Mouse (Mus musculus) erythroblast, embryonic 14.5 days (primary cell): ENCODE data around the gene Cgas. TPM values are rescaled to one million over a fixed set of nuclear protein-coding genes. Genes with fewer than 3 reads are reported as not detected.

ENCODE experiments used
- H3K27me3 ChIP-seq: 2 replicates; pipeline ENCODE4 v1.6.1; 2012; ENCODE audit warnings: inconsistent platforms; ENCODE audit not compliant: control insufficient read depth
- H3K36me3 ChIP-seq: 2 replicates; pipeline ENCODE4 v1.6.1; 2012; ENCODE audit warnings: mild to moderate bottlenecking, inconsistent platforms; ENCODE audit not compliant: control insufficient read depth
- H3K4me1 ChIP-seq: 2 replicates; pipeline ENCODE4 v1.6.1; 2012; ENCODE audit warnings: inconsistent platforms; ENCODE audit not compliant: control insufficient read depth
- H3K4me3 ChIP-seq: replicated peaks from 2 replicates; pipeline ENCODE3; 2012; ENCODE audit warnings: moderate library complexity, mild to moderate bottlenecking, inconsistent platforms
- H3K9me3 ChIP-seq: 2 replicates; pipeline ENCODE4 v1.6.1; 2012; ENCODE audit warnings: low read length, inconsistent platforms, mixed read lengths; ENCODE audit not compliant: control insufficient read depth
- GATA1 ChIP-seq: IDR thresholded peaks from 2 replicates; pipeline ENCODE4 v1.6.1; 2012; ENCODE audit warnings: low read length, inconsistent platforms, mixed read lengths
- TAL1 ChIP-seq: IDR thresholded peaks from 3 replicates; pipeline ENCODE4 v1.6.1; 2012; ENCODE audit warnings: low read length, inconsistent platforms, mixed read lengths
- polyA plus RNA-seq: library from polyadenylated mRNA; stranded (reverse); fragments of >175 nt; gene quantifications from 2 replicates; pipeline ENCODE4 v1.2.3, GENCODE M21; 2012

The Cgas gene
- polyA plus RNA-seq, 1 experiment: 0.05 TPM

DNA sequence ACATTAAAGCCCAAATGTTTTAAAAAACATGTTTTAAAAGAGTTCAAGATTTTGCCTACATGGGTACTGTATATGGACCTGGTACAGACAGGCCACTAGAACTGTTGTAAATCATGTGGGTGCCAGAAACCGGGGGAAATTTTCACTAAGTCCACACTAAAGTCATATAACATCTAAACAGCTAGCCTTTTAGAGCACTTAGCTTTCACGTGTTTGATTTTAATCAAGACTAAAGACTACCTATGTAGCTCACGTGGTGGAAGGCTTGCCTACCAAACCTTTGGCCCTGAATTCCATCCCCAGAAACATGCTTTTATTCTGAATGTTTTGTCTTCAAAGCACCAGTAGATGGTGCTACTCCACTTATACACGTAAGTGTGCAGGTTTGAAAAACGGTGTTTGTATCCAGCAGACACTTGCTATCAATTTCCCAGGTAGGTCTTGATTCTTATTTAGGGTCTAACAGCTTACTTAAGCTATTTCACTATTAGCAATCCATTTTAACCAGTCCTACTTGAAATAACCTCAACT lies 34.0 kb upstream of the Cgas start:
- Histone ChIP-seq H3K36me3 (peaks cover 84% of the 10 kb centered on the region), H3K4me3 (no peak overlapping the region), H3K27me3 (no peaks in the 10 kb centered on the region), H3K9me3 (no peaks in the 10 kb centered on the region), H3K4me1 (peaks cover 34% of the 10 kb centered on the region)
- TF ChIP-seq GATA1: no peak

DNA sequence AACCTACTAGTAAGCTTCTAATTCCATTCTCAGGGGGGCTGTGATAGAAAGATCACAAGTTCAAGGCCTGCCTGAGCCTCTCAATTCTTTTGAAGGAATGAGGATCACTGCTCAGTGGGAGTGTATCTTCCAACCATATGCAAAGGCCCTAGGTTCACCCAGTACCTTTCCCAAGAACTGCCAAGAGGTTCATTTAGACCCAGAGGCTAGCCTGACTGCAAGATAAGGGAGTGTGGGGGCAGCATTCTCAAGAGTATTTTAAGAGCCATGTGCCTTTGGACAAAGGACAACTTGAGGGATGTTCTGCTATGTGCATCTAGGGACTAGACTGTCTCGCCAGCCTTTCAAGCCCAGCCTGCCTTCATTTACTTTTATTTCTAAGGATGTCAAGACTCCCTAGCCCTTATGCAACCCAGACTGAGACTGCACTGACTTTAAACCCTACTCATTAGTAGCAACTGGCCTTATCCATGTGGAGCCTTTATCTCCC lies 33.5 kb upstream of the Cgas start:
- Histone ChIP-seq H3K27me3 (no peaks in the 10 kb centered on the region), H3K4me1 (peaks cover 30% of the 10 kb centered on the region), H3K9me3 (no peaks in the 10 kb centered on the region), H3K36me3 (peaks cover 89% of the 10 kb centered on the region), H3K4me3 (no peak overlapping the region)
- TF ChIP-seq GATA1 (no peak), TAL1 (no peak)

DNA sequence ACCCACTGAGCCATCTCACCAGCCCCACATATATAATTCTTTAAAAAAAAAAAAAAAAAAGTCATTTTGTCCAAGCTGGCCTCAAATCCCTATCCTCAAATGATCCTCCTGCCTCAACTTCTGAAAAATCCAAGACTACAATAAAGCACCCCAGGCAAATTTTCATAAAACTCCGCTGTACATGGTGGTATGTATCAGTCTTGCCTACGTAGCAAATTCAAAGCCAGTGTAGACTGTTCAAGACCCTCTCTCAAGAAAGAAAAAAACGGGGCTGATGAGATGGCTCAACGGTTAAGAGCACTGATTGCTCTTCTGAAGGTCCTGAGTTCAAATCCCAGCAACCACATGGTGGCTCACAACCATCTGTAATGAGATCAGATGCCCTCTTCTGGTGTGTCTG lies 32.8 kb upstream of the Cgas start:
- Histone ChIP-seq H3K9me3 (no peaks in the 10 kb centered on the region), H3K36me3 (peaks cover 92% of the 10 kb centered on the region), H3K4me1 (peaks cover 25% of the 10 kb centered on the region), H3K4me3 (no peak overlapping the region), H3K27me3 (no peaks in the 10 kb centered on the region)
- TF ChIP-seq TAL1: no peak
- no peak for TF ChIP-seq GATA1

DNA sequence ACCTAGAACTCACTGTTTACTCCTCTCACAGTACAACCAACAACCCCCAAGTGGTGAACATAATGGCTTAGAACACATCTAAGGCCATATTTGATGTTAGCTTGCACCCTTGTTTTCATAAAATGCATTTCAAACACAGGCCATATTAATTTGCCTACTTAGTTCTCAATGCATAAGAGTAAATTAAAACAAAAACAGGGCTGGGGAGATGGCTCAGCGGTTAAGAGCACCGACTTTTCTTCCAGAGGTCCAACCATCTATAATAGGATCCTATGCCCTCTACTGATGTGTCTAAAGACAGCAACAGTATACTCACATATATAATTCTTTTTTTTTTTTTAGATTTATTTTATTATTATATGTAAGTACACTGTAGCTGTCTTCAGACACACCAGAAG lies 32.3 kb upstream of the Cgas start:
- H3K36me3 ChIP-seq: peaks cover 92% of the 10 kb centered on the region
- peaks cover 24% of the 10 kb centered on the region for H3K4me1 ChIP-seq
- no peaks in the 10 kb centered on the region for H3K9me3 ChIP-seq
- H3K27me3 ChIP-seq: no peaks in the 10 kb centered on the region
- no peak overlapping the region for H3K4me3 ChIP-seq
- TF ChIP-seq TAL1 (no peak), GATA1 (no peak)

DNA sequence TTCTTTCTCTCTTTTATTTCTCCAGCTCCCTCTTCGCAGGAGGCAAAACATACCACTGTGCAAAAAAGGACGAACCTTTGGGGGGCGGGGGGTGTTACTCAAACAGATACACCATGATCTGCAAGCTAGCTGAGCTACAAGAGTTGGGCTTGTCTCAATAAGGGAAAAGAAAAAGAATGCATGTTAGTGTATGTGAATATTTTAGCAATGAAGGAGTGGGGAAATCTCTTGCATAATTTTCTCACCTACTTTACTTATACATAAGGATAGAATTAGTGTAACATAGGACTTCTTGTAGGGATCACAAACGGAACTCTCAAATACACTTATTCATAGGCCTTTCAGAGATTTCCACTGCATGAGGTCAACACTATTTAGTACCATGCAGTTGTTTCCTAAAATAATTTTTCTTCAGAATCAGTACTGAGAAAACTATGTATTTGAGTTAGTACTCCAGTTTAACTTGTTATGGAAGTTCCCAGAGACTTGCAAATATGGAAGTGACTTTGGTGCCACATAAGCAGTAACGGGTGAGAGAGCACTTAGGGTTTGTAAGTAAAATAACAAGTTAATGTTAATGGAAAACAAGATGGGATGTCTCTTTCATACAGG lies 31.8 kb upstream of the Cgas start:
- peaks cover 19% of the 10 kb centered on the region for H3K4me1 ChIP-seq
- no peaks in the 10 kb centered on the region for H3K9me3 ChIP-seq
- peaks cover 92% of the 10 kb centered on the region for H3K36me3 ChIP-seq
- TF ChIP-seq GATA1 (no peak), TAL1 (no peak)
- H3K27me3 ChIP-seq: no peaks in the 10 kb centered on the region
- no peak overlapping the region for H3K4me3 ChIP-seq

DNA sequence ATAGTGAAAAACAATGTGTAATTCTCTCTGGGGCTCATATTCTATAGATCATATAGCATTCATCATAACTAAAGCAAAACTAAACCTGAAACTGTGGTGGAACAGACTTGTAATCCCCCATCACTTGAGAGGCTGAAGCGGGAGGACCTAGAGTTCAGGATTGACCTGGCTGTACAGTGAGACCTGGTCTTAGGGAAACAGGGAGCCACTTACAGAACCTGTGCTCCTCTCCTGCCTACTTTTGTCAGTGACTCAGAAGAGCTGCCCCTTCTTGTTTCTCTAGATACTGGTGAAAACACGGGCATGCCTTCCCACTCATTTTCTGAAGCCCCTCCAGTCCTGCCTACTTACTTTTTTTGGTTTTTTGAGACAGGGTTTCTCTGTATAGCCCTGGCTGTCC lies 31.2 kb upstream of the Cgas start:
- Histone ChIP-seq H3K27me3 (no peaks in the 10 kb centered on the region), H3K36me3 (peaks cover 92% of the 10 kb centered on the region), H3K4me3 (no peak overlapping the region), H3K4me1 (peaks cover 15% of the 10 kb centered on the region), H3K9me3 (no peaks in the 10 kb centered on the region)
- TF ChIP-seq GATA1: no peak
- no peak for TF ChIP-seq TAL1

DNA sequence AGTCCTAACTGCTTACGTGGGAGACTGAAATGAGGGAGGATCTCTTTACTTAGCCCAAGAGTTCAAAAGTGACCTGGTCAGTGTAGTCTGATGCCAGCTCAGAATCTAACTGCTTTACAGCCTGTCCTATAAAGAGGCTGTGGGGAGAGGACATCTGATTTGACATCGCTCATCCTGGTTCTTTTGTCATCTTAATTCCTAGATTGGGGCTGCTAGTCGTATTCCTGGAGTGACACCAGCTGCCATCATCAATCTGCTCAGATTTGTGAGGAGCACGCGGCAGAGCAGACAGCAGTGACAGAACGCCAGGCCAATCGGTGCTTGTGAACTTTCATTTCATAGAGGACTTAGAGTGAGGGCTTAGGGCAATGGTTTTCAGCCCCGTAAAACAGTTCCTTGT lies 30.6 kb upstream of the Cgas start:
- no peaks in the 10 kb centered on the region for H3K27me3 ChIP-seq
- H3K9me3 ChIP-seq: no peaks in the 10 kb centered on the region
- peaks cover 92% of the 10 kb centered on the region for H3K36me3 ChIP-seq
- peaks cover 9% of the 10 kb centered on the region for H3K4me1 ChIP-seq
- TF ChIP-seq TAL1 (no peak), GATA1 (no peak)
- H3K4me3 ChIP-seq: no peak overlapping the region

DNA sequence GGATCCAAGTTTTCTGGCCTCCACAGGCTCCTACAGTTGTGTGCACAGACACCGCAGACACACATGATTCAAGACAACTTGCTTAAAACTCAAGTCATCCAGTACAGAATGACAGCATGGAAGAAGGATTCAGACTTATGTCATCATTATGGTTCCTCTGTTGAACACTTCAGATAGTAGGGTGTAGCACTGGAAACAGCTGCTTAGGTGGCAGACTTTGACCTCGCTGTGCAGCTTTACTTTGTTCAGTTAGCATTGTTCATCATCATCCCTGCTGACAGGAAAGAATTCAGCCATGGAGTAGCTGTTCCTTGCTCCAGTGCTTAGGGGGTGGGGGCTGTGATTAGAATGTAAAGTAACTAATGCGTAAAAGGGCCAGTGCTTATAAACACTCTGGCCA lies 22.7 kb upstream of the Cgas start:
- Histone ChIP-seq H3K4me3 (no peak overlapping the region), H3K9me3 (no peaks in the 10 kb centered on the region), H3K27me3 (no peaks in the 10 kb centered on the region), H3K36me3 (peaks cover 97% of the 10 kb centered on the region), H3K4me1 (no peaks in the 10 kb centered on the region)
- no peak for TF ChIP-seq TAL1
- TF ChIP-seq GATA1: no peak

DNA sequence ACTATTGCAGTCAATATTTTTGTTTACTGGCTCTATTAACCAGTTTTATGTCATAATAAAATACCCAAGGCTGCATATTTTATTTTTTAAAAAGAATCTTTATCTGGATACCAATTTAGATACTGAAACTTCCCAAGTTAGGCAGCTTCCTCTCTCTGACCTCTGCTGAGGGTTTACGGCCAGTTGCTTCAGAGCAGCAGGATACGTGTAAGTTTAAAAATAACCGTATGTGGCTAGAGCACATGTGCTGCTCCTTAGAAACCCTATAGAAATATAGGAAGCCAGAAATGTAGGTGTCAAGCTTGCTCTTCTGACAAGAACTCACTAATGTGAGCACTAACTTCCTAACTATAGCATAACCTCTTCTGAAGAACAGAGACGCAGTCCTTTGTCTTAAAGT lies 20.3 kb upstream of the Cgas start:
- H3K9me3 ChIP-seq: no peaks in the 10 kb centered on the region
- no peak overlapping the region for H3K4me3 ChIP-seq
- H3K27me3 ChIP-seq: no peaks in the 10 kb centered on the region
- H3K4me1 ChIP-seq: no peaks in the 10 kb centered on the region
- H3K36me3 ChIP-seq: peaks cover 95% of the 10 kb centered on the region
- no peak for TF ChIP-seq GATA1
- no peak for TF ChIP-seq TAL1

DNA sequence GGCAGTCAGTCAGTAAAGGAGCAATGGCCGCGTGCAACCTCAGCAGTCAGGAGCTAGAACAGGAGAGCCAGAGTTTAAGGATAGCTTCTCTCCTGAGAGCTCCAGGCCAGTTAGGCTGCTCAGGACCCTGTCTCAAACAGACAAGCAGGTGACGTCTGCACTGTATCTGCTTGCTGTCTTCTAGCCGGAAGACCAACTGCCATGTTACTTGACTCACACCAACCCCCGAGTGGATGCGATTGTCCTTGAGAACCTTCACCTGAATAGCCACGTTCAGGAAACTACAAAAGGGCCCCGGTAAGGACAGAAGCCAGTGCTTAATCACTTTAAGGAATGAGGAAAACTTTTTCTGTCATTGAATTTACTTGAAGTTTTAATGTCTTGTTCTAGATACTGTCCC lies 14.0 kb upstream of the Cgas start:
- Histone ChIP-seq H3K4me1 (peaks cover 14% of the 10 kb centered on the region), H3K36me3 (peaks cover 97% of the 10 kb centered on the region), H3K9me3 (no peaks in the 10 kb centered on the region), H3K27me3 (no peaks in the 10 kb centered on the region), H3K4me3 (no peak overlapping the region)
- TF ChIP-seq TAL1: no peak
- TF ChIP-seq GATA1: no peak
